Mouse (Mus musculus) kidney, postnatal 0 days (tissue): ENCODE results near the gene Cnksr3. TPM values are rescaled to one million over a fixed set of nuclear protein-coding genes. Genes with fewer than 3 reads are reported as not detected.

ENCODE experiments used
- ATAC-seq: fragments of 200-750 bp; cut with Nextera tagmentation; replicated peaks from 2 replicates; pipeline ENCODE4 v1.8.0; 2017; ENCODE audit warnings: low read depth, moderate number of reproducible peaks, moderate TSS enrichment, moderate library complexity; ENCODE audit not compliant: low FRiP score
- DNase-seq: peaks from one replicate; pipeline ENCODE4 v3.0.0-alpha.2; 2016; ENCODE audit warnings: low spot score
- H3K27ac ChIP-seq: fragments of 300-500 bp; sonication (generic); 2 replicates; pipeline ENCODE4 v1.5.1; 2014; ENCODE audit warnings: mild to moderate bottlenecking
- H3K27me3 ChIP-seq: fragments of 300-500 bp; sonication (generic); 2 replicates; pipeline ENCODE4 v1.6.1; 2014; ENCODE audit warnings: low read length, mixed read lengths; ENCODE audit not compliant: insufficient read depth
- H3K36me3 ChIP-seq: fragments of 300-500 bp; sonication (generic); 2 replicates; pipeline ENCODE4 v1.6.1; 2014; ENCODE audit warnings: low read length, mixed read lengths; ENCODE audit not compliant: insufficient read depth
- H3K4me1 ChIP-seq: fragments of 300-500 bp; sonication (generic); replicated peaks from 2 replicates; pipeline ENCODE4 v1.6.1; 2014; ENCODE audit warnings: antibody characterized with exemption, low read length, mixed read lengths; ENCODE audit not compliant: insufficient read depth
- H3K4me2 ChIP-seq: fragments of 300-500 bp; sonication (generic); 2 replicates; pipeline ENCODE4 v1.6.1; 2014; ENCODE audit warnings: mild to moderate bottlenecking, low read length, moderate library complexity, mixed read lengths
- H3K4me3 ChIP-seq: fragments of 300-500 bp; sonication (generic); replicated peaks from 2 replicates; pipeline ENCODE4 v1.5.1; 2014; ENCODE audit warnings: low read depth, low read length
- H3K9ac ChIP-seq: fragments of 300-500 bp; sonication (generic); 2 replicates; pipeline ENCODE4 v1.6.1; 2014; ENCODE audit warnings: low read depth, low read length
- H3K9me3 ChIP-seq: fragments of 300-500 bp; sonication (generic); replicated peaks from 2 replicates; pipeline ENCODE4 v1.6.1; 2016; ENCODE audit warnings: low read length, inconsistent platforms, mixed read lengths
- CTCF ChIP-seq: IDR thresholded peaks from 2 replicates; pipeline ENCODE4 v1.5.1; 2016; ENCODE audit warnings: antibody characterized with exemption, low read depth, mild to moderate bottlenecking, moderate library complexity
- WGBS: fragments of 180-500 bp; shearing (Covaris S2); extraction: QIAGEN DNeasy Blood & Tissue Kit; methylation state at CpG from one replicate; pipeline ENCODE4 v1.1.7; 2014; 5-methylcytosine and 5-hydroxymethylcytosine counted together
- polyA plus RNA-seq: library from polyadenylated mRNA; unstranded; fragments of >200 nt; fragmentation: Nextera tagmentation; extraction: Ambion mirVana; gene quantifications from 2 replicates; pipeline ENCODE4 v1.2.1, GENCODE M21; 2015

Cnksr3 gene
- polyA plus RNA-seq, 1 experiment from 2014 or later: 18.3 TPM

- peak overlapping the region; percentile 38 for H3K4me2 ChIP-seq
- H3K36me3 ChIP-seq: peaks cover 11% of the 10 kb centered on the region; the same call in 1 of the 2 replicates
- H3K9me3 ChIP-seq: no peaks in the 10 kb centered on the region
- no peak for TF ChIP-seq CTCF
- H3K27me3 ChIP-seq: no peaks in the 10 kb centered on the region
- peak overlapping the region; percentile 82 for H3K27ac ChIP-seq
- H3K4me1 ChIP-seq: peaks cover 20% of the 10 kb centered on the region
- H3K9ac ChIP-seq: no peak overlapping the region
- H3K4me3 ChIP-seq: no peak overlapping the region
- WGBS: 4% methylated on average over 15 of the region's 15 CpGs
- DNase-seq (peak; percentile 93), ATAC-seq (peak; percentile 77)
These were observed 53.6 kb downstream of the Cnksr3 start for GRCm38 (mm10) chr10:7158285-7159060.

DNA sequence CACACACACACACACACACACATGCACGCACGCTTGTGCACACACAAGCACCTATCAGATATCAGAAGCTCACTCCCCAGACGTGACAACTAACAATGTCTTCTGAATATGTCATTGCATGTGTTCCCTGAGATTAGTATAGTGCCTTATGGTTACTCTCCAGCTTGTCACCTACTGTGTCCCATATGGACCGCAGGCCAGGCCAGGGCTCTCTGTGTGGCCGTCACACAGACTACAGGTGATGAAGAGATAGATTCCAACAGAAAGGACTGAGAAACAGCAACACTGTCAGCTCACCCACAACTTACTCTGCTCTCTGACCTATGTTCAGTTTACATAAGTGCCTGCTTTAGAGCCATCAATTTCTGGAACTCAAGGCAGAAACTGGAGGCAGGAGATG lies 57.2 kb downstream of the Cnksr3 start:
- H3K9ac ChIP-seq: no peak overlapping the region
- peaks cover 17% of the 10 kb centered on the region for H3K4me1 ChIP-seq
- no peak overlapping the region for H3K4me2 ChIP-seq
- no peaks in the 10 kb centered on the region for H3K27me3 ChIP-seq
- WGBS: 92% methylated on average over 5 of the region's 5 CpGs
- no peak for DNase-seq
- peaks cover 4% of the 10 kb centered on the region; the same call in 1 of the 2 replicates for H3K36me3 ChIP-seq
- no peak overlapping the region for H3K27ac ChIP-seq
- no peak for TF ChIP-seq CTCF
- ATAC-seq: no peak
- H3K4me3 ChIP-seq: no peak overlapping the region
- H3K9me3 ChIP-seq: no peaks in the 10 kb centered on the region

GRCm38 (mm10) chr10:7152926-7153325 lies 59.1 kb downstream of the Cnksr3 start:
- no peak overlapping the region for H3K27ac ChIP-seq
- no peak for DNase-seq
- H3K27me3 ChIP-seq: no peaks in the 10 kb centered on the region
- H3K4me2 ChIP-seq: no peak overlapping the region
- no peaks in the 10 kb centered on the region for H3K9me3 ChIP-seq
- 66% methylated on average over 4 of the region's 4 CpGs for WGBS
- H3K4me3 ChIP-seq: no peak overlapping the region
- no peak for TF ChIP-seq CTCF
- H3K9ac ChIP-seq: no peak overlapping the region
- H3K36me3 ChIP-seq: peaks cover 4% of the 10 kb centered on the region; the same call in 1 of the 2 replicates
- ATAC-seq: no peak
- H3K4me1 ChIP-seq: peaks cover 6% of the 10 kb centered on the region; the same call in 1 of the 2 replicates

- WGBS: 86% methylated on average over 11 of the region's 11 CpGs
- Histone ChIP-seq H3K36me3 (peaks cover 10% of the 10 kb centered on the region; the same call in 1 of the 2 replicates), H3K4me3 (no peak overlapping the region), H3K4me2 (no peak overlapping the region), H3K9me3 (no peaks in the 10 kb centered on the region), H3K9ac (no peak overlapping the region), H3K27ac (no peak overlapping the region), H3K27me3 (no peaks in the 10 kb centered on the region), H3K4me1 (no peaks in the 10 kb centered on the region)
- DNase-seq (no peak), ATAC-seq (no peak)
- TF ChIP-seq CTCF: no peak
These were observed 62.1 kb downstream of the Cnksr3 start for GRCm38 (mm10) chr10:7149671-7150595.

DNA sequence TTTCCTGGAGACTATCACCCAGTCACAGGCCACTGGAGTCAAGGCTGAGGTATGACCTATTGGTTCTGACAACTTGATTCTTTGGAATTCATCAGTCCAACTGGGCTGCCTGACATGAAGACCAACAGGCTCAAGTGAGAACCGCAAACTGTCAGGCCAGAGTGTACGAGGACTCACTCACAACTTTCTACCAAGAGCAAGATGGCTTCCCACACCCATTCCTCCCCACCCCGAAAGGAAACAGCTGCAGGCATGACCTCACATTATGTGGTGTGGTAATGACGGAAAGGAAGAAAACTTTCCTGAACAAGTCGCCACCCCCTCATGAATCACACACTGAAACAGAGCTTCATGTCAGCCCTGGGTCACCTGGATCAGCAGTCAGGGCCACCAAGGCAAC lies 66.4 kb downstream of the Cnksr3 start:
- no peak overlapping the region for H3K9ac ChIP-seq
- no peak overlapping the region for H3K4me2 ChIP-seq
- H3K27ac ChIP-seq: no peak overlapping the region
- no peak for TF ChIP-seq CTCF
- 0 out of 2 replicates have a peak, but pooled peaks cover 6% of the 10 kb centered on the region for H3K36me3 ChIP-seq
- no peaks in the 10 kb centered on the region for H3K9me3 ChIP-seq
- WGBS: 53% methylated on average over 5 of the region's 5 CpGs
- no peaks in the 10 kb centered on the region; the same call in none of the 2 replicates for H3K4me1 ChIP-seq
- no peak overlapping the region for H3K4me3 ChIP-seq
- DNase-seq (no peak), ATAC-seq (no peak)
- H3K27me3 ChIP-seq: no peaks in the 10 kb centered on the region
